Mouse (Mus musculus): ENCODE measurements at regions not wholly inside any gene's neighbourhood (a gene's known extent, or its start where the extent isn't known, plus 50 kb on each side); places are given as distances from the start of the nearest gene placed in this dataset.

GRCm38 (mm10) chr2:9795401-9795800, 85.7 kb upstream of the 4930412O13Rik start:
- DNase-seq (ENCODE audit: low spot score in 2 of 2) = no peak

- no peak for DNase-seq (ENCODE audit: low spot score in 2 of 2)
Observed at GRCm38 (mm10) chr2:9801484-9801883, 79.6 kb upstream of the 4930412O13Rik start.

GRCm38 (mm10) chr2:9804306-9804705, 76.7 kb upstream of the 4930412O13Rik start:
- no peak for DNase-seq (ENCODE audit: low spot score in 2 of 2)

- no peak for DNase-seq (ENCODE audit: low spot score in 2 of 2)
Observed at GRCm38 (mm10) chr2:9805590-9805989, 75.5 kb upstream of the 4930412O13Rik start.

All from spleen, postnatal 10 days (tissue).